Mouse (Mus musculus): ENCODE results near the gene Cacna1h.

DNA sequence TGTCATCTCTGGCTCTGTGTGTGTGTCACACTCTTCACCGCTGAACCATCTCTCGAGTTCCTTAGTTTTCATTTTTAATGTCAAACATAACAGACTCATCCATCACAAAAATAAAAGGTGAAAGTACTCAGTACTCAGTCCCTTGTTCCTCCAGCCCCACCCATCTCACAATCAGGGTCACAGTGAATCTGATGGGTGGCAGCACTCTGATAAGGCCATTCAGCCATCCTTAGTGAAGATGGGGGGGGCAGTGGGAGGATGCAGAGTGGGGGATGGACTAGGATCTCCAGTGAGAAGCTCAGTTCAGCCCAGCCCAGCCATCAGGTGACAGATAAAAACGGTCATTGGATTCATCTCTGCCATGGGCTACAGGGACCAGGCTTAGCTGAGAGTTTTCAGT is 64.6 kb downstream of the Cacna1h start, which contains the start of gene Tpsg1:
- TF ChIP-seq CTCF (IDR thresholded peaks at IDR 0.05; ENCODE audit: borderline replicate concordance, extremely low read depth, insufficient read depth, insufficient read length): no peak
- TF ChIP-seq POLR2A (IDR thresholded peaks at IDR 0.05; ENCODE audit: borderline replicate concordance, extremely low read depth, insufficient read depth, insufficient read length, poor library complexity, severe bottlenecking): no peak

All from brain, embryonic 14.5 days (tissue).